Mouse (Mus musculus): Measurements from ENCODE around the gene Pacrg.

GRCm38 (mm10) chr17:10772207-10772606, 67.9 kb downstream of the Pacrg start:
- no peak for TF ChIP-seq CTCF (IDR thresholded peaks at IDR 0.05; ENCODE audit: low read depth, low read length)
- no peak for TF ChIP-seq GATA1 (IDR thresholded peaks at IDR 0.05; ENCODE audit: borderline replicate concordance, low read length)

All from G1E (cell line).